Mouse (Mus musculus) lung, embryonic 16.5 days (tissue): Measurements from ENCODE around the gene Tmem207. TPM values are rescaled to one million over a fixed set of nuclear protein-coding genes. Genes with fewer than 3 reads are reported as not detected.

ENCODE experiments used
- ATAC-seq: fragments of 200-750 bp; cut with Nextera tagmentation; 2 replicates; pipeline ENCODE4 v1.8.0; 2017; ENCODE audit warnings: low read depth, mild to moderate bottlenecking, moderate library complexity
- H3K27ac ChIP-seq: fragments of 300-500 bp; sonication (generic); 2 replicates; pipeline ENCODE4 v1.5.1; 2014; ENCODE audit warnings: mild to moderate bottlenecking, control low read depth, low read length
- H3K27me3 ChIP-seq: fragments of 300-500 bp; sonication (generic); 2 replicates; pipeline ENCODE4 v1.6.1; 2014; ENCODE audit warnings: low read depth, low read length, mixed read lengths; ENCODE audit not compliant: control insufficient read depth, insufficient read depth
- H3K36me3 ChIP-seq: fragments of 300-500 bp; sonication (generic); 2 replicates; pipeline ENCODE4 v1.6.1; 2014; ENCODE audit warnings: low read length; ENCODE audit not compliant: control insufficient read depth, insufficient read depth
- H3K4me1 ChIP-seq: fragments of 300-500 bp; sonication (generic); replicated peaks from 2 replicates; pipeline ENCODE4 v1.6.1; 2014; ENCODE audit warnings: low read length, mixed read lengths; ENCODE audit not compliant: control insufficient read depth, insufficient read depth
- H3K4me2 ChIP-seq: fragments of 300-500 bp; sonication (generic); 2 replicates; pipeline ENCODE4 v1.6.1; 2014; ENCODE audit warnings: low read depth, low read length, control low read depth
- H3K4me3 ChIP-seq: fragments of 300-500 bp; sonication (generic); 2 replicates; pipeline ENCODE4 v1.5.1; 2014; ENCODE audit warnings: mild to moderate bottlenecking, low read length, control low read depth
- H3K9ac ChIP-seq: fragments of 300-500 bp; sonication (generic); 2 replicates; pipeline ENCODE4 v1.6.1; 2014; ENCODE audit warnings: low read length, control low read depth
- H3K9me3 ChIP-seq: fragments of 300-500 bp; sonication (generic); 2 replicates; pipeline ENCODE4 v1.6.1; 2016; ENCODE audit warnings: low read length; ENCODE audit not compliant: control insufficient read depth
- WGBS: fragments of 180-500 bp; shearing (Covaris S2); extraction: QIAGEN DNeasy Blood & Tissue Kit; methylation state at CpG from one replicate; pipeline ENCODE4 v1.1.7; 2014; 5-methylcytosine and 5-hydroxymethylcytosine counted together
- polyA plus RNA-seq: library from polyadenylated mRNA; unstranded; fragments of >200 nt; fragmentation: Nextera tagmentation; extraction: Ambion mirVana; gene quantifications from 2 replicates; pipeline ENCODE4 v1.2.1, GENCODE M21; 2015

The Tmem207 gene
- polyA plus RNA-seq, 1 experiment from 2014 or later = not detected

DNA sequence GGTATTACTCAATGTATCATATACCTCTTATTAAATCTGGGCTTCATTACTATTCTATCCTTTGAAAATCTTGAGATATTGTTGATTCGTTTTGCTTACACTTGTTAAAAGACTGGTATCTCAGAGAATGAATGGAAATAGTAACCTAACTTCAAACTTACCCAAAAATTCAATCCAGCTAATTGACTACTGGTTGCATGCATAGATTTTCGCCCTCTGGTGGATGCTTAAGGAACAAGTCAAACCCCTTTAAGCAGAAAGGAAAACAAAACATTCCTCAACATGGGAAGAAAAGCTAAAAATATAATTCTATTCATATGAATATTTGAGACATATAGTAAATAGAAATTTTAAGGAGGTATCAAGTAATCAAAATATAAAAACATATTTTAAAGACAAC is 30.8 kb downstream of the Tmem207 start:
- Histone ChIP-seq H3K27ac (no peak overlapping the region), H3K9me3 (no peaks in the 10 kb centered on the region), H3K4me1 (no peaks in the 10 kb centered on the region), H3K36me3 (no peaks in the 10 kb centered on the region), H3K27me3 (no peaks in the 10 kb centered on the region), H3K9ac (no peak overlapping the region), H3K4me2 (no peak overlapping the region), H3K4me3 (no peak overlapping the region)
- ATAC-seq = no peak
- 10% methylated on average over 2 of the region's 2 CpGs for WGBS

DNA sequence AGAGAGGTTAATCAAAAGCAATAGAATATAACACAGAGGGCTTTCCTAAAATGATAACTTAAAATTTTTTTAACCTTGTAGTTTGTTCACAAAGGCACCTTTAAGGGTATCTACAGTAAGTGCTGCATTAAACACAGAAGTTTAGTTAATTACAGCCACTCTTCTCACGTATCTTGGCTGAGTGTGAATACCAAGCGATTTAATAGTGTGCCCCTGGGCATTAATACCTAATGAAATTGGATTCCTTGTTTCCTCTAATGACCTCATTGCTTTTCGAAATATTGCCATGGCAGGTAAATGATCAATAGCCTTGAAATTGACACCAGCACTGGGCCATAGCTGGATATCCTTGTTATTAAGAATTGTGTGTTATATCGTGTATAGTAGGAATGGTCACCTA is 55.3 kb downstream of the Tmem207 start:
- H3K27me3 ChIP-seq = no peaks in the 10 kb centered on the region
- no peaks in the 10 kb centered on the region for H3K36me3 ChIP-seq
- no peak overlapping the region for H3K9ac ChIP-seq
- no peak for ATAC-seq
- H3K9me3 ChIP-seq = no peaks in the 10 kb centered on the region
- H3K4me1 ChIP-seq = no peaks in the 10 kb centered on the region
- no peak overlapping the region for H3K27ac ChIP-seq
- no peak overlapping the region for H3K4me3 ChIP-seq
- H3K4me2 ChIP-seq = no peak overlapping the region
- 87% methylated on average over 4 of the region's 4 CpGs for WGBS

- H3K4me3 ChIP-seq = no peak overlapping the region
- 73% methylated on average over 4 of the region's 4 CpGs for WGBS
- no peaks in the 10 kb centered on the region for H3K4me1 ChIP-seq
- ATAC-seq = no peak
- H3K9ac ChIP-seq = no peak overlapping the region
- H3K4me2 ChIP-seq = no peak overlapping the region
- H3K36me3 ChIP-seq = no peaks in the 10 kb centered on the region
- H3K27ac ChIP-seq = no peak overlapping the region
- no peaks in the 10 kb centered on the region for H3K27me3 ChIP-seq
- H3K9me3 ChIP-seq = no peaks in the 10 kb centered on the region
Measured at GRCm38 (mm10) chr16:26466535-26466934, 60.0 kb downstream of the Tmem207 start.

GRCm38 (mm10) chr16:26462835-26463234 is 63.7 kb downstream of the Tmem207 start, which contains the start of gene Cldn16:
TSS of gene Cldn16 (plus strand) at chr16:26463135.
- no peak for ATAC-seq
- H3K4me2 ChIP-seq = no peak within 1 kb of the TSS
- no peaks in the 10 kb centered on the region for H3K27me3 ChIP-seq
- 71% methylated on average over 7 of the region's 7 CpGs for WGBS
- H3K4me1 ChIP-seq = no peaks in the 10 kb centered on the region
- no peaks in the 10 kb centered on the region for H3K9me3 ChIP-seq
- no peaks in the 10 kb centered on the region for H3K36me3 ChIP-seq
- no peak within 1 kb of the TSS for H3K4me3 ChIP-seq
- H3K9ac ChIP-seq = no peak within 1 kb of the TSS
- no peak within 1 kb of the TSS for H3K27ac ChIP-seq

DNA sequence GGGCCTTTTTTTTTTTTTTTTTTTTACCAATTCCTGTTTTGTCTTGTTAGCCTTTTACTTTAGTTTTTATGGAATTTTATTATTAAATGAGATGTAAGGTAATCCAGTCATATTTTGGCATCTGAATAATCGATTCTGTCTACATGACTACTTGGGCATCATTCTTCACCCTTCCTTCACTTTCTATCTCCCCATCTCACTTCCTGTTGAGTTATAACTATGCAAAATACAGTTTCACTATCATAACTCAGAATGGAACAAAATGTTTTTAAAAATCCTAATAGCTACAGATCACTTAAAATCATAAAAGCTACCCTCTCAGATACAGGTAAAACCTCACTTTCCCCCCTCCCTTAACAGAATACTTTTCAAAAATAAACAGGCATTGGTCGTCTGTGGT is 70.4 kb downstream of the Tmem207 start:
- H3K9me3 ChIP-seq = no peaks in the 10 kb centered on the region
- no peaks in the 10 kb centered on the region for H3K4me1 ChIP-seq
- no peak overlapping the region for H3K4me2 ChIP-seq
- H3K27ac ChIP-seq = no peak overlapping the region
- 74% methylated on average over 2 of the region's 2 CpGs for WGBS
- no peaks in the 10 kb centered on the region for H3K36me3 ChIP-seq
- no peak overlapping the region for H3K9ac ChIP-seq
- no peak overlapping the region for H3K4me3 ChIP-seq
- no peaks in the 10 kb centered on the region for H3K27me3 ChIP-seq
- ATAC-seq = no peak

DNA sequence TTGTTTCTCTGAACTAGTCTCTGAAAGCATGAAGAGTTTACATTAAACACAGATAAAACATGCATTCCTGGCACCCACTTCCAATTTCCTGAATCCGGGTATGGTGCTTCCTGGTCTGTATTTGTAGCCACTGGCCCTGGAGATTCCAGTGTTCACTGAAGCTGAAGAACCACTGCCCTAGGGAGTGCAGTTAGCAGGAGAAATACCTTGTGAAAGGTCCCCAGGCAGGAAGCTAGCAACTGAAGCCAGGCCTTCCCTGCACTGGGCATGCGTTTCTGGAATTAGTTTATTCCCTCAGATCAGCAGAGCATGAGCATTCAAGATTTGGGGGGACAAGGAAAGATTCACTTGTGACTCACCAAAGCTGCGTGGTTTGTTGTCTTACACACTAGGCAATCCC is 72.4 kb downstream of the Tmem207 start:
- ATAC-seq = no peak
- Histone ChIP-seq H3K4me3 (no peak overlapping the region), H3K9me3 (no peaks in the 10 kb centered on the region), H3K27ac (no peak overlapping the region), H3K4me1 (no peaks in the 10 kb centered on the region), H3K9ac (no peak overlapping the region), H3K4me2 (no peak overlapping the region), H3K36me3 (no peaks in the 10 kb centered on the region), H3K27me3 (no peaks in the 10 kb centered on the region)
- 41% methylated on average over 3 of the region's 3 CpGs for WGBS

Other genes starting within 250 kb of the Tmem207 start
- 19.4 and 21.0 TPM in 2 replicates for gene Cldn1, start 154.9 kb downstream of the Tmem207 start, polyA plus RNA-seq
- not detected in 2 replicates for gene Cldn16, start 63.6 kb downstream of the Tmem207 start, polyA plus RNA-seq
- gene Il1rap, start 54.9 kb upstream of the Tmem207 start, polyA plus RNA-seq = 14.5 and 16.1 TPM in 2 replicates